Comparison of ENCODE assay signal across 14 mouse cellular contexts in genomic region chr6:6038773-6039550, GRCm38 (mm10).
DNase-seq lines count a peak whose midpoint lies in the region; ATAC-seq lines count a peak whose summit lies in the region.
"Had no signal": no experiment of that assay in that cellular context is flagged by ENCODE, and none has a peak within 500 bp of the region (broad histone marks: within the 10 kb centered on the region; RNA-seq: fewer than 3 reads in every experiment).

No protein-coding gene starts in this region.

- ATAC-seq in cerebellum, adult (ENCODE audit: insufficient number of reproducible peaks, low FRiP score, low TSS enrichment), result 0 out of 2 replicates have a peak, but pooled peaks have one; percentile 45
- ATAC-seq in hindbrain, embryonic 16.5 days, result peak; percentile 34; the same call in 1 of the 2 replicates
- no peak for ATAC-seq in hindbrain, embryonic 14.5 days (ENCODE audit: low FRiP score)
- no peak for ATAC-seq in midbrain, embryonic 14.5 days (ENCODE audit: low FRiP score, low TSS enrichment)
- ATAC-seq in intestine, embryonic 16.5 days, result no peak
- ATAC-seq: activated CD4-positive, CD25-positive, alpha-beta regulatory T cell, adult 4 months; liver, postnatal 0 days had no signal

- no peak for DNase-seq in cerebellum, adult 9-11 months
- DNase-seq in hindbrain, embryonic 14.5 days (ENCODE audit: low spot score), result no peak
- DNase-seq in embryo, embryonic 9.5 days (ENCODE audit: extremely low spot score), result peak; percentile 14
- DNase-seq in midbrain, embryonic 14.5 days, result peak; percentile 30
- no peak for DNase-seq in testis, postnatal 10 days (ENCODE audit: low spot score)
- DNase-seq: cerebellum, adult 9-10 months; kidney, adult 9 months; liver, postnatal 0 days; thymus, adult 18-20 months had no signal

- no peak overlapping the region for H3K27ac ChIP-seq in hindbrain, embryonic 16.5 days (ENCODE audit: low read depth, low read length)
- no peak overlapping the region for H3K27ac ChIP-seq in hindbrain, embryonic 14.5 days
- H3K27ac ChIP-seq in midbrain, embryonic 14.5 days (replicated peaks; ENCODE audit: low read depth, low read length), result no peak overlapping the region
- H3K27ac ChIP-seq in intestine, embryonic 16.5 days (ENCODE audit: low read length), result no peak overlapping the region

- no peaks in the 10 kb centered on the region for H3K9me3 ChIP-seq in hindbrain, embryonic 16.5 days (ENCODE audit: control insufficient read depth, low read length)
- no peaks in the 10 kb centered on the region for H3K9me3 ChIP-seq in hindbrain, embryonic 14.5 days (ENCODE audit: control insufficient read depth, low read length)
- no peaks in the 10 kb centered on the region for H3K9me3 ChIP-seq in midbrain, embryonic 14.5 days (ENCODE audit: control insufficient read depth, low read length)
- H3K9me3 ChIP-seq in intestine, embryonic 16.5 days (ENCODE audit: control insufficient read depth, low read length), result no peaks in the 10 kb centered on the region
- H3K9me3 ChIP-seq: G1E had no signal

- no peak overlapping the region for H3K4me2 ChIP-seq in hindbrain, embryonic 16.5 days (ENCODE audit: low read length)
- H3K4me2 ChIP-seq in hindbrain, embryonic 14.5 days (replicated peaks), result no peak overlapping the region
- no peak overlapping the region for H3K4me2 ChIP-seq in midbrain, embryonic 14.5 days (ENCODE audit: low read length)
- H3K4me2 ChIP-seq in intestine, embryonic 16.5 days (ENCODE audit: low read depth, low read length), result no peak overlapping the region

- H3K4me3 ChIP-seq in hindbrain, embryonic 16.5 days (ENCODE audit: low read length), result no peak overlapping the region
- no peak overlapping the region for H3K4me3 ChIP-seq in hindbrain, embryonic 14.5 days (replicated peaks; ENCODE audit: low read length)
- H3K4me3 ChIP-seq in midbrain, embryonic 14.5 days (replicated peaks; ENCODE audit: low read depth, low read length), result no peak overlapping the region
- no peak overlapping the region for H3K4me3 ChIP-seq in intestine, embryonic 16.5 days (ENCODE audit: low read length)

- no peaks in the 10 kb centered on the region for H3K36me3 ChIP-seq in hindbrain, embryonic 16.5 days (ENCODE audit: control insufficient read depth, insufficient read depth, low read length)
- H3K36me3 ChIP-seq in hindbrain, embryonic 14.5 days (replicated peaks; ENCODE audit: control insufficient read depth, insufficient read depth), result no peaks in the 10 kb centered on the region
- H3K36me3 ChIP-seq in midbrain, embryonic 14.5 days (ENCODE audit: control insufficient read depth, insufficient read depth, low read length), result no peaks in the 10 kb centered on the region
- H3K36me3 ChIP-seq in intestine, embryonic 16.5 days (ENCODE audit: control insufficient read depth, insufficient read depth, low read length), result no peaks in the 10 kb centered on the region

- H3K9ac ChIP-seq in hindbrain, embryonic 16.5 days (ENCODE audit: low read depth, low read length), result no peak overlapping the region
- H3K9ac ChIP-seq in hindbrain, embryonic 14.5 days, result no peak overlapping the region
- no peak overlapping the region for H3K9ac ChIP-seq in midbrain, embryonic 14.5 days (replicated peaks; ENCODE audit: low read length)
- H3K9ac ChIP-seq in intestine, embryonic 16.5 days (ENCODE audit: low read depth, low read length), result no peak overlapping the region
- H3K9ac ChIP-seq: liver, postnatal 0 days had no signal

- H3K27me3 ChIP-seq in hindbrain, embryonic 16.5 days (replicated peaks; ENCODE audit: control insufficient read depth, insufficient read depth, low read length), result no peaks in the 10 kb centered on the region
- H3K27me3 ChIP-seq in hindbrain, embryonic 14.5 days (ENCODE audit: control insufficient read depth, insufficient read depth, low read length), result no peaks in the 10 kb centered on the region
- H3K27me3 ChIP-seq in midbrain, embryonic 14.5 days (ENCODE audit: control insufficient read depth, insufficient read depth, low read length), result no peaks in the 10 kb centered on the region
- H3K27me3 ChIP-seq in intestine, embryonic 16.5 days (replicated peaks; ENCODE audit: control insufficient read depth, insufficient read depth, low read length), result no peaks in the 10 kb centered on the region

- no peaks in the 10 kb centered on the region for H3K4me1 ChIP-seq in hindbrain, embryonic 16.5 days (ENCODE audit: control insufficient read depth, insufficient read depth, low read depth, low read length)
- no peaks in the 10 kb centered on the region; the same call in 1 of the 2 replicates for H3K4me1 ChIP-seq in hindbrain, embryonic 14.5 days (replicated peaks; ENCODE audit: control insufficient read depth, insufficient read depth, low read length)
- peaks cover 7% of the 10 kb centered on the region; the same call in 1 of the 2 replicates for H3K4me1 ChIP-seq in midbrain, embryonic 14.5 days (ENCODE audit: control insufficient read depth, insufficient read depth, low read length)
- H3K4me1 ChIP-seq in intestine, embryonic 16.5 days (ENCODE audit: control insufficient read depth, insufficient read depth, low read length), result no peaks in the 10 kb centered on the region

- 36% methylated on average over 18 of the region's 18 CpGs for WGBS in hindbrain, embryonic 16.5 days
- 33% methylated on average over 18 of the region's 18 CpGs for WGBS in hindbrain, embryonic 14.5 days
- WGBS in midbrain, embryonic 14.5 days, result 30% methylated on average over 18 of the region's 18 CpGs
- WGBS in intestine, embryonic 16.5 days, result 53% methylated on average over 18 of the region's 18 CpGs

Comparison
In these comparisons a context has a peak if more than half of its experiments do, and no peak if none do; other contexts are left out.
1. ATAC-seq: peak in cerebellum, adult (single experiment) and hindbrain, embryonic 16.5 days (single experiment); none in hindbrain, embryonic 14.5 days (single experiment), midbrain, embryonic 14.5 days (single experiment) and intestine, embryonic 16.5 days (single experiment).
2. DNase-seq: peak in embryo, embryonic 9.5 days (single experiment) and midbrain, embryonic 14.5 days (single experiment); none in cerebellum, adult 9-11 months (single experiment), hindbrain, embryonic 14.5 days (single experiment) and testis, postnatal 10 days (single experiment).